Mouse (Mus musculus) forebrain, embryonic 12.5 days (tissue): ENCODE measurements at regions not wholly inside any gene's neighbourhood (a gene's known extent, or its start where the extent isn't known, plus 50 kb on each side); places are given as distances from the start of the nearest gene placed in this dataset.
A peak's percentile ranks its signal among the peaks of the same experiment; 100 is the strongest.

Experiments
- ATAC-seq: fragments of 200-750 bp; cut with Nextera tagmentation; 2 replicates; pipeline ENCODE4 v1.8.0; 2017; ENCODE audit warnings: moderate TSS enrichment; ENCODE audit not compliant: low FRiP score
- H3K27ac ChIP-seq: fragments of 300-500 bp; sonication (generic); 2 replicates; pipeline ENCODE4 v1.5.1; 2016; ENCODE audit warnings: mild to moderate bottlenecking
- H3K27me3 ChIP-seq: fragments of 300-500 bp; sonication (generic); 2 replicates; pipeline ENCODE4 v1.6.1; 2016; ENCODE audit warnings: mild to moderate bottlenecking
- H3K36me3 ChIP-seq: fragments of 300-500 bp; sonication (generic); replicated peaks from 2 replicates; pipeline ENCODE4 v1.6.1; 2016; ENCODE audit warnings: mild to moderate bottlenecking
- H3K4me1 ChIP-seq: fragments of 300-500 bp; sonication (generic); 2 replicates; pipeline ENCODE4 v1.6.1; 2016
- H3K4me2 ChIP-seq: fragments of 300-500 bp; sonication (generic); 2 replicates; pipeline ENCODE4 v1.6.1; 2016; ENCODE audit warnings: mild to moderate bottlenecking, moderate library complexity
- H3K4me3 ChIP-seq: fragments of 300-500 bp; sonication (generic); replicated peaks from 2 replicates; pipeline ENCODE4 v1.5.1; 2016; ENCODE audit warnings: mild to moderate bottlenecking
- H3K9ac ChIP-seq: fragments of 300-500 bp; sonication (generic); 2 replicates; pipeline ENCODE4 v1.6.1; 2016; ENCODE audit warnings: mild to moderate bottlenecking
- H3K9me3 ChIP-seq: fragments of 300-500 bp; sonication (generic); 2 replicates; pipeline ENCODE4 v1.6.1; 2016
- WGBS: fragments of 180-500 bp; shearing (Covaris S2); methylation state at CpG from one replicate; pipeline ENCODE4 v1.1.7; 2016; 5-methylcytosine and 5-hydroxymethylcytosine counted together

GRCm38 (mm10) chr2:148242242-148242641 is 152.9 kb upstream of the Sstr4 start:
- Histone ChIP-seq H3K9me3 (no peaks in the 10 kb centered on the region), H3K4me1 (no peaks in the 10 kb centered on the region), H3K4me3 (no peak overlapping the region), H3K27ac (no peak overlapping the region), H3K36me3 (no peaks in the 10 kb centered on the region), H3K4me2 (no peak overlapping the region), H3K9ac (no peak overlapping the region), H3K27me3 (no peaks in the 10 kb centered on the region)
- ATAC-seq: peak; percentile 59; the same call in 1 of the 2 replicates
- WGBS: 55% methylated on average over 4 of the region's 4 CpGs

- no peak for ATAC-seq
- Histone ChIP-seq H3K36me3 (no peaks in the 10 kb centered on the region), H3K4me2 (no peak overlapping the region), H3K4me1 (no peaks in the 10 kb centered on the region), H3K27me3 (no peaks in the 10 kb centered on the region), H3K4me3 (no peak overlapping the region), H3K9ac (no peak overlapping the region), H3K9me3 (no peaks in the 10 kb centered on the region), H3K27ac (no peak overlapping the region)
- WGBS: 85% methylated on average over 2 of the region's 2 CpGs
Observed at GRCm38 (mm10) chr2:148245575-148245974, 149.6 kb upstream of the Sstr4 start.

GRCm38 (mm10) chr2:148250902-148251301 is 144.2 kb upstream of the Sstr4 start:
- H3K9me3 ChIP-seq: no peaks in the 10 kb centered on the region
- H3K9ac ChIP-seq: no peak overlapping the region
- H3K27ac ChIP-seq: no peak overlapping the region
- no peaks in the 10 kb centered on the region for H3K36me3 ChIP-seq
- no peak for ATAC-seq
- H3K27me3 ChIP-seq: no peaks in the 10 kb centered on the region
- no peak overlapping the region for H3K4me3 ChIP-seq
- no peak overlapping the region for H3K4me2 ChIP-seq
- 93% methylated on average over 1 of the region's 1 CpGs for WGBS
- H3K4me1 ChIP-seq: no peaks in the 10 kb centered on the region

- H3K4me1 ChIP-seq: no peaks in the 10 kb centered on the region
- H3K27ac ChIP-seq: no peak overlapping the region
- H3K4me3 ChIP-seq: no peak overlapping the region
- no peak overlapping the region for H3K4me2 ChIP-seq
- no peaks in the 10 kb centered on the region for H3K27me3 ChIP-seq
- no peak for ATAC-seq
- no peaks in the 10 kb centered on the region for H3K36me3 ChIP-seq
- H3K9me3 ChIP-seq: no peaks in the 10 kb centered on the region
- no peak overlapping the region for H3K9ac ChIP-seq
Observed at GRCm38 (mm10) chr2:148255662-148256061, 139.5 kb upstream of the Sstr4 start.

- Histone ChIP-seq H3K4me3 (no peak overlapping the region), H3K9me3 (no peaks in the 10 kb centered on the region), H3K27ac (no peak overlapping the region), H3K36me3 (no peaks in the 10 kb centered on the region), H3K4me1 (peaks cover 6% of the 10 kb centered on the region; the same call in 1 of the 2 replicates), H3K9ac (no peak overlapping the region), H3K27me3 (no peaks in the 10 kb centered on the region), H3K4me2 (no peak overlapping the region)
- ATAC-seq: peak; percentile 74; the same call in 1 of the 2 replicates
- WGBS: 64% methylated on average over 3 of the region's 3 CpGs
Observed at GRCm38 (mm10) chr2:148264111-148264730, 130.9 kb upstream of the Sstr4 start.

- no peaks in the 10 kb centered on the region for H3K27me3 ChIP-seq
- H3K36me3 ChIP-seq: no peaks in the 10 kb centered on the region
- no peak overlapping the region for H3K4me3 ChIP-seq
- H3K9ac ChIP-seq: no peak overlapping the region
- H3K27ac ChIP-seq: no peak overlapping the region
- no peaks in the 10 kb centered on the region for H3K4me1 ChIP-seq
- H3K4me2 ChIP-seq: no peak overlapping the region
- 93% methylated on average over 3 of the region's 3 CpGs for WGBS
- no peak for ATAC-seq
- H3K9me3 ChIP-seq: no peaks in the 10 kb centered on the region
Observed at GRCm38 (mm10) chr2:148279200-148279599, 115.9 kb upstream of the Sstr4 start.

GRCm38 (mm10) chr2:148290326-148290725 is 104.8 kb upstream of the Sstr4 start:
- 80% methylated on average over 3 of the region's 3 CpGs for WGBS
- H3K9ac ChIP-seq: no peak overlapping the region
- no peak overlapping the region for H3K27ac ChIP-seq
- H3K27me3 ChIP-seq: no peaks in the 10 kb centered on the region
- no peaks in the 10 kb centered on the region for H3K36me3 ChIP-seq
- H3K4me1 ChIP-seq: no peaks in the 10 kb centered on the region
- H3K4me2 ChIP-seq: no peak overlapping the region
- ATAC-seq: no peak
- H3K9me3 ChIP-seq: no peaks in the 10 kb centered on the region
- no peak overlapping the region for H3K4me3 ChIP-seq

GRCm38 (mm10) chr2:148292442-148292841 is 102.7 kb upstream of the Sstr4 start:
- ATAC-seq: no peak
- Histone ChIP-seq H3K4me3 (no peak overlapping the region), H3K27ac (no peak overlapping the region), H3K36me3 (no peaks in the 10 kb centered on the region), H3K4me1 (no peaks in the 10 kb centered on the region), H3K9ac (no peak overlapping the region), H3K9me3 (no peaks in the 10 kb centered on the region), H3K27me3 (no peaks in the 10 kb centered on the region), H3K4me2 (no peak overlapping the region)
- 92% methylated on average over 5 of the region's 5 CpGs for WGBS

GRCm38 (mm10) chr2:148292895-148293294 is 102.2 kb upstream of the Sstr4 start:
- H3K4me1 ChIP-seq: no peaks in the 10 kb centered on the region
- H3K9ac ChIP-seq: no peak overlapping the region
- 77% methylated on average over 2 of the region's 2 CpGs for WGBS
- no peak overlapping the region for H3K27ac ChIP-seq
- H3K4me3 ChIP-seq: no peak overlapping the region
- H3K36me3 ChIP-seq: no peaks in the 10 kb centered on the region
- ATAC-seq: no peak
- H3K27me3 ChIP-seq: no peaks in the 10 kb centered on the region
- H3K9me3 ChIP-seq: no peaks in the 10 kb centered on the region
- H3K4me2 ChIP-seq: no peak overlapping the region

- Histone ChIP-seq H3K9ac (no peak overlapping the region), H3K36me3 (no peaks in the 10 kb centered on the region), H3K4me3 (no peak overlapping the region), H3K27ac (no peak overlapping the region), H3K4me1 (no peaks in the 10 kb centered on the region), H3K27me3 (no peaks in the 10 kb centered on the region), H3K9me3 (no peaks in the 10 kb centered on the region), H3K4me2 (no peak overlapping the region)
- WGBS: 86% methylated on average over 2 of the region's 2 CpGs
- ATAC-seq: no peak
Observed at GRCm38 (mm10) chr2:148300879-148301278, 94.3 kb upstream of the Sstr4 start.

GRCm38 (mm10) chr2:148312255-148312654 is 82.9 kb upstream of the Sstr4 start:
- Histone ChIP-seq H3K27me3 (no peaks in the 10 kb centered on the region), H3K9me3 (no peaks in the 10 kb centered on the region), H3K27ac (no peak overlapping the region), H3K9ac (no peak overlapping the region), H3K36me3 (no peaks in the 10 kb centered on the region), H3K4me2 (no peak overlapping the region), H3K4me3 (no peak overlapping the region), H3K4me1 (no peaks in the 10 kb centered on the region)
- 92% methylated on average over 2 of the region's 2 CpGs for WGBS
- no peak for ATAC-seq

GRCm38 (mm10) chr2:148320896-148321295 is 74.2 kb upstream of the Sstr4 start:
- no peak for ATAC-seq
- 67% methylated on average over 1 of the region's 1 CpGs for WGBS

GRCm38 (mm10) chr2:148325362-148325761 is 69.8 kb upstream of the Sstr4 start:
- no peak for ATAC-seq
- H3K9me3 ChIP-seq: no peaks in the 10 kb centered on the region
- no peak overlapping the region for H3K9ac ChIP-seq
- H3K36me3 ChIP-seq: no peaks in the 10 kb centered on the region
- H3K4me2 ChIP-seq: no peak overlapping the region
- no peaks in the 10 kb centered on the region for H3K27me3 ChIP-seq
- H3K4me1 ChIP-seq: no peaks in the 10 kb centered on the region
- no peak overlapping the region for H3K27ac ChIP-seq
- 88% methylated on average over 3 of the region's 3 CpGs for WGBS
- no peak overlapping the region for H3K4me3 ChIP-seq

More at GRCm38 (mm10) chr2:148320896-148321295, 74.2 kb upstream of the Sstr4 start:
- no peak overlapping the region for H3K27ac ChIP-seq
- no peaks in the 10 kb centered on the region for H3K9me3 ChIP-seq
- H3K4me1 ChIP-seq: no peaks in the 10 kb centered on the region
- H3K4me2 ChIP-seq: no peak overlapping the region
- no peak overlapping the region for H3K4me3 ChIP-seq
- H3K9ac ChIP-seq: no peak overlapping the region
- H3K27me3 ChIP-seq: no peaks in the 10 kb centered on the region
- no peaks in the 10 kb centered on the region for H3K36me3 ChIP-seq
